Mouse (Mus musculus) fat pad, adult 2 months (tissue): Measurements from ENCODE around the gene Taar5.

ENCODE experiments used
- DNase-seq: peaks from one replicate; pipeline ENCODE4 v3.0.0-alpha.2; 2011; ENCODE audit warnings: low read depth, low spot score; ENCODE audit errors: extremely low read depth

Gene Taar5

DNA sequence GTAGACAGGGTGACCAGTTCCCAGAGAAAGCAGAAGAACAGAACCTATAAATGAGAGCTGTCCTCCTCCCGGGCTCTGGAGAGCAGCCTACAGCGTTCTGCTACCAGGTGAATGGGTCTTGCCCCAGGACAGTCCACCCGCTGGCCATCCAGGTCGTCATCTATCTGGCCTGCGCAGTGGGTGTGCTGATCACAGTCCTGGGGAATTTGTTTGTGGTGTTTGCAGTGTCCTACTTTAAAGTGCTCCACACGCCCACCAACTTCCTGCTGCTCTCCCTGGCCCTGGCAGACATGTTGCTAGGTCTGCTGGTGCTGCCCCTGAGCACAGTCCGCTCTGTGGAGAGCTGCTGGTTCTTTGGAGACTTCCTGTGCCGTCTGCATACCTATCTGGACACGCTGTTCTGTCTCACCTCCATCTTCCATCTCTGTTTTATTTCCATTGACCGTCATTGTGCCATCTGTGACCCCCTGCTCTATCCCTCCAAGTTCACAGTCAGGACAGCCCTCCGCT is at the start of gene Taar5:
Taar5 (plus strand) TSS at position 51 of the 510 bp plus-strand sequence.
- no peak for DNase-seq

DNA sequence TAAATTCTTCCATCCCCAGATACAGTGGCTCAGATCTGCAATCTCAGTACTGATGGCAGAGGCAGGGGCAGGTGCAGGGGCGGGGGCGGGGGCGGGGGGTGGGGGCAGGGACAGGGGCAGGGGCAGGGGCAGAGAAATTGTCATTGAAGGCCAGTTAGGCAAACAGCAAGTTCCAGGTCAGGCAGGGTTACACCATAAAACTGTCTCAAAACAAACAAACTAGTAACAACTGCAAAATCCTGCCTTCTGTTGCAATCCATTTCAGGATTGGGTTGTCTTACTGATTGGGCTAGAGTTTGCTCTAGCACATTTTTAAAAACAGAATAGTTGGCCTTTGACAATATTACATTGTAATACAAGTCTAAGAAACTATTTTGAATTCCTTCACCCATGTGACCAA is 48.0 kb upstream of the Taar5 start:
- no peak for DNase-seq

GRCm38 (mm10) chr10:23923941-23924340 is 46.6 kb upstream of the Taar5 start:
- DNase-seq: no peak

- no peak for DNase-seq
Measured at GRCm38 (mm10) chr10:23937613-23938012, 32.9 kb upstream of the Taar5 start.

- no peak for DNase-seq
Measured at GRCm38 (mm10) chr10:23938312-23938711, 32.2 kb upstream of the Taar5 start, which contains the start of gene Taar2. TSS of gene Taar2 (plus strand) at chr10:23938572.

GRCm38 (mm10) chr10:23942465-23942864 is 28.0 kb upstream of the Taar5 start:
- DNase-seq: no peak

DNA sequence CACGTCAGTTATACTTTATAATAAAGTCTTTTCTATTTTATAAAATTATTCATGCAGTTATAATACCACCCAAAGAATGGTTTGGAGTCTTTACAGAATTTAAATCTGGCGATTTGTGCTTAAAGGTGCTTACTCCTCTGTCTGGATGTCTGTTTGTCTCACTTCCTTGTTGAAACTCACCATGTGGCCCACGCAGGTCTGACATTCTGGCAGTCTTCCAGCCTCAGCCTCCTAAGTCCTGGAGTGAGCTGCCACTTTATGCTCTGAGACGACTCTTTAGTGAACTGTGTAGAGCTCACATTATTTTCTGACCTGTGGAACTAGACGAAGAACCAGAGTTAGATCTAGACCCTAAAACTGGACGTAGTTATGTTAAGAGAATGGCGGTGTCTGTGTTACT is 22.5 kb upstream of the Taar5 start:
- no peak for DNase-seq

DNA sequence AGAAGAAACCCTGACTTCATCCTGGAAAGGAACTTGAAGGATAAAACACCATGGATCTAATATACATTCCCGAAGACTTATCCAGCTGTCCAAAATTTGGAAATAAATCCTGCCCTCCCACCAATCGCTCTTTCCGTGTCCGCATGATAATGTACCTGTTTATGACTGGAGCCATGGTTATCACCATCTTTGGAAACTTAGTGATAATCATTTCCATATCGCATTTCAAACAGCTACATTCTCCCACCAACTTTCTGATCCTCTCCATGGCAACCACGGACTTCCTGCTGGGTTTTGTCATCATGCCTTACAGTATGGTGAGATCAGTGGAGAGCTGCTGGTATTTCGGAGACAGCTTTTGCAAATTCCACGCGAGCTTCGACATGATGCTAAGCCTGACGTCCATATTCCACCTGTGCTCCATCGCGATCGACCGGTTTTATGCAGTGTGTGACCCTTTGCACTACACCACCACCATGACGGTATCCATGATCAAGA is 20.9 kb upstream of the Taar5 start, which contains the start of gene Taar3:
Taar3 (plus strand) TSS at position 51 of the 498 bp plus-strand sequence.
- DNase-seq: no peak

- no peak for DNase-seq
Measured at GRCm38 (mm10) chr10:23951714-23952113, 18.8 kb upstream of the Taar5 start.

- peak; percentile 45 for DNase-seq
Measured at GRCm38 (mm10) chr10:23959071-23959470, 11.4 kb upstream of the Taar5 start.

- DNase-seq: no peak
Measured at GRCm38 (mm10) chr10:23960444-23960915, 10.0 kb upstream of the Taar5 start, which contains the start of gene Taar4. TSS of gene Taar4 (plus strand) at chr10:23960494.

DNA sequence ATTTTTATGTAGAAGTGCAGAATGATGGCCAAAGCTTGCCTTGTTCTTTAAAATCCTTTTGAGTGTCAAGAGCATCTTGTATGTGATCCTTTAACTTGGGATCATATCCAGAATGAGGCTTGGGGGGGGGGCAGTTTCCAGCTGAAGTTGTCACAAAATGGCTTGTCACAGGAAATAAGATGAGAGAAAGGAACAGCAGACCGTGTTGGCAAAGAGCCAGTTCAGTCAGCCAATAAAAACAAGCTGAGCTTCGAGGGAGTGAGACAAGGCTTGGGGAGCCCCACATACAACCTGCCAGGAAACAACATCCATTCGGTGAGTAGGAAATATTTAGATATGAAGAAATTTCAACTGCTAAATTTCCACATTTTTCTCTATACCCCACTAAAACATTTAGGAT is 7.1 kb upstream of the Taar5 start:
- no peak for DNase-seq

DNA sequence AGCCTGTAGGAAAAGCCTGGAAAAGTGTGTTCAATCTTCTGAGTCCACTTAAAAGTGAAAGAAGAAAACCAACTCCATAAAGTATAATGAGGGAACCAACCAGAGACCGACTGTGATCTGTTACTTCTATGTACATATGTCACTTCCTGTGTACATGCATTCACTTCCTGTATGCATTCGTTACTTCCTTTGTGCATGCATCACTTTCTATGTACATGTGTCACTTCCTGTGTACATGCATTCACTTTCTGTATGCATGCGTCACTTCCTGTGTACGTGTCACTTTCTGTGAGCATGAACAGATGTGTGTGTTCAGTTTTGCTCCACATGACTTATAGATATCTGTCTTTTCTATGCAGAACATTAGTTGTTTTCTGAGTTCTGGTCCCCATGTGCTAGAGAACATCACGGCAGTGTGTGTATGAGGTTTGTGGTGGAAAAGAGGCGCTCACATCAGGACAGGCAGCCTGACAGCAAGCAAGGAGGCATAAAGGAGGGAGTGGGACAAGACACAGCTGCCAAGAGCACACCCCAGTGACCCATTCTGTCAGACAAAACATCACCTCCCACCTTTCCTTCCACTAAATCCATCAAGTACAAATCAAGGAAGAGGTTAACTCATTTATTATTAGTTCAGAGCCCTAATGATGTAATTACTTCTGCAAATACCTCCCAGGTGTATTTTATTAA is 5.4 kb upstream of the Taar5 start:
- no peak for DNase-seq

DNA sequence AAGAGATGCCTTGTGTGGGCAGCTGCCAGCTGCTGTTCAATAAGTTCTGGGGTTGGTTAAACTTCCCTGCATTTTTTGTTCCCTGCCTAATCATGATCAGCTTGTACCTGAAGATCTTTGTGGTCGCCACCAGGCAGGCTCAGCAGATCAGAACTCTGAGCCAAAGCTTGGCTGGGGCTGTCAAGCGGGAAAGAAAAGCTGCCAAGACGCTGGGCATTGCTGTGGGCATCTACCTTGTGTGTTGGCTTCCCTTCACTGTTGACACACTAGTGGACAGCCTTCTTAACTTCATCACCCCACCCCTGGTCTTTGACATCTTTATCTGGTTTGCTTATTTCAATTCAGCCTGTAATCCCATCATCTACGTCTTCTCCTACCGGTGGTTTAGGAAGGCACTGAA is 750 bp downstream of the Taar5 start:
- no peak for DNase-seq

DNA sequence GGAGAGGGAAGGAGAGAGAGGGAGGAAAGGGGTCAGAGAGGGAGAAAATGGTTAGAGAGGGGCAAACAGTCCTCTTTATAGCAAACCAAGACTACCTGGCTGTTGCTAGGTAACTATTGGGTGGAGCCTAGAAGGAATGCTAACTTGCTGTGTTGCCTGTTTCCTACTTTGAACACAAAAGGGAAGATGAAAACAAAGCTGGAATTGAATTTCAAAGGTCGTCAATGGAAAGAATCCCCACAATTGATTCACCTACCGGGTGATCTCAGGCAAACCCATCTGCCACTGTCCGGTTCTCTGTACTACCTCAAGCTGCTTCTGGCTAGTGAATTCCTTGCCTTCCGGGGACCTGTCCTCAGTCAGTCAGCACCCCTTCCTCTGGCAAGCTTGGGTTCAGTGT is 7.5 kb downstream of the Taar5 start:
- DNase-seq: no peak

GRCm38 (mm10) chr10:23978901-23979705 is 8.6 kb downstream of the Taar5 start:
- no peak for DNase-seq

DNA sequence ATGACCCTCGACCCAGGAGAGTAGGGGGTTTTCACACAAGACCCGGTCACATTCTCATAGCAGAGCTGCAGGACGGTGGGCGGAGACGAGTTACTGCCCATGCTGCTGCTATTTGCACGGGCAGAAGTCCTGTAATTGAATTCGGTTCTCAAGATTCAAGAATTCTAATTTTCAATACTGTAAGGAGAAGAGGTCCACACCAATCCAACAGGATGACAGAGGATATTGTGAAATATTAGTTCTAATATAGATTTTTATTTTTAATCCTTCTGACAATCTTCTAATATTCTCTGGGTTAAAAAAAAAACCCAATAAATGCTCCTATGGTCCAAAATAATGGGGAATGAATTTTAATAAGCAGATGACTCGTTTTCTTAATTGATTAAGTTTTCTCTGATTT is 15.0 kb downstream of the Taar5 start, which contains the start of gene Taar6:
Taar6 (minus strand) TSS at position 101 of the 400 bp plus-strand sequence.
- no peak for DNase-seq

DNA sequence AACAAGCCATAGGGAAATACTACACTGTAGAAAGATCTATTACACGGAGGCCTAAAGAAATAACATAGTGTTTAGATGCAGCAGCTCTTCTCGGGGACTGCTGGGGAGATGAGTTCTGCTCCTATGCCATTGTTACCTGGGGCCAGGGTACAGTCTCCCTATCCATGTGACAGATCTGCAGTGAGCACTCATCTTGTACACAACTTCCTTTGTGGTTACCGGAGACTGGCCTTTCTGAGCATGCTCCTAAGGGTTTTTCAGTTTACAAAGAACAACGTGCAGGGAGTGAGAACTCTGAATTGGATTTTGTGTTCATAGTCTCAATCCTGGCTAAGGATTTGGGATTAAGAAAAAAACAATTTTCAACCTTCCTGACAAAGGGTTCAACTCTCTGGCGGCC is 15.9 kb downstream of the Taar5 start:
- DNase-seq: no peak

GRCm38 (mm10) chr10:23993381-23993780 is 22.9 kb downstream of the Taar5 start, which contains the start of gene Taar7a:
TSS of gene Taar7a (minus strand) at chr10:23993481.
- DNase-seq: no peak

- no peak for DNase-seq
Measured at GRCm38 (mm10) chr10:23999639-24000038, 29.1 kb downstream of the Taar5 start, which contains the start of gene Taar7b. TSS of gene Taar7b (plus strand) at chr10:23999939.

GRCm38 (mm10) chr10:24006442-24006841 is 35.9 kb downstream of the Taar5 start:
- DNase-seq: no peak
